Mouse (Mus musculus) monocyte, adult 2 months (primary cell): Measurements from ENCODE around the gene Crk.
A peak's percentile ranks its signal among the peaks of the same experiment; 100 is the strongest.
"Not testable (repeated sequence)": the region's sequence is repeated elsewhere in the genome, so short reads cannot be mapped to it uniquely, and the experiment has no call there.

Source experiments
- DNase-seq, 2 experiments: peaks; one replicate each; pipeline ENCODE4 v3.0.0; 2022; ENCODE audit warnings: low spot score in 2 of 2, low read depth in 1 of 2

Gene Crk

DNA sequence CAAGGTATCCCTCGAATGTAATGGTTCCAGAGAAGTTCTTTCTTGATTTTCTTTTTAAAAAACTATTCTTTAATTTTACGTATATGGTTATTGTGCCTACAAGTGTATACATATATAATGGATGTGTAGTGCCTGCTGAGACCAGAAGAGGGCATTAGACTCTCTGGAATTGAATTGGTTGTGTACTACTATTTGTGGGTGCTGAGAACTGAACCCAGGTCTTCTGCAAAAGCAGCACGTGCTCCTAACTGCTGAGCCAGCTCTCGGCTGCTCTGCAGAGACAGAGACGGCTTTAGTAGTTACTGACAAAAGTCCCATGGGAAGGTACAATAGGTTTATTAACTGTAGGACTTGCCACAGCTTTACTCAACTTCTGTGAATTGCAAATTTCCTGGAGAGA is 5.4 kb downstream of the Crk start:
- DNase-seq, result no peak

GRCm38 (mm10) chr11:75684956-75685355 is 5.9 kb downstream of the Crk start:
- no peak for DNase-seq

- DNase-seq, result no peak
These were observed 8.4 kb downstream of the Crk start for GRCm38 (mm10) chr11:75687343-75687993.

DNA sequence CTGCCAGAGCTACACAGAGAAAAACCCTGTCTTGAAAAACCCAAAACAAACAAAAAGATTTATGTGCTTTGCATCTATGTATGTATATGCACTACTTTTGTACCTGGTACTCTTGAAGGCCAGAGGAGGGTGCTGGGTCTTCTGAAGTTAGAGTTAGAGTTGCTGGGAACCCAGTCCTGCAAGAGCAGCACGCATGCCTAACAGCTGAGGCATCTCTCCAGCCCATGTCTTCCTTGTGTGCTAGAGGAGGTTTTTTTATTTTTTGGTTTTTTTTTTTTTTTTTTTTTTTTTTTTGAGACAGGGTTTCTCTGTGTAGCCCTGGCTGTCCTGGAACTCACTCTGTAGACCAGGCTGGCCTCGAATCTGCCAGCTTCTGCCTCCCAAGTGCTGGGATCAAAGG is 9.1 kb downstream of the Crk start:
- DNase-seq, result no peak

- DNase-seq, result no peak
These were observed 10.9 kb downstream of the Crk start for GRCm38 (mm10) chr11:75689977-75690376.

GRCm38 (mm10) chr11:75691047-75691446 is 12.0 kb downstream of the Crk start:
- no peak for DNase-seq

- no peak for DNase-seq
These were observed 14.5 kb downstream of the Crk start for GRCm38 (mm10) chr11:75693570-75693969.

- not testable (repeated sequence) for DNase-seq
These were observed 18.4 kb downstream of the Crk start for GRCm38 (mm10) chr11:75697464-75697863.

DNA sequence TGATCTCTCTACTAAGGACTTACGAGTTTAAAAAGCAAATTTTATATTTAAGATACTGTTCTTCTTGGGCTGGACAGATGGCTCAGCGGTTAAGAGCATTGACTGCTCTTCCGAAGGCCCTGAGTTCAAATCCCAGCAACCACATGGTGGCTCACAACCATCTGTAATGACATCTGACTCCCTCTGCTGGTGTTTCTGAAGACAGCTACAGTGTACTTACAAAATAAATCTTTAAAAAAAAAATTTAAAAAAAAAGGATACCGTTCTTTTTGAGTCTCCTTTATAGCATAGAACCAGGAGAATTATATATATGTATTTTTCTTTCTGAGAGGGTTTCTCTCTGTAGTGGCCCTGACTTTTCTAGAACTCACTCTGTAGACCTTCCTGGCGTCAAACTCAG is 21.5 kb downstream of the Crk start:
- DNase-seq, result no peak

DNA sequence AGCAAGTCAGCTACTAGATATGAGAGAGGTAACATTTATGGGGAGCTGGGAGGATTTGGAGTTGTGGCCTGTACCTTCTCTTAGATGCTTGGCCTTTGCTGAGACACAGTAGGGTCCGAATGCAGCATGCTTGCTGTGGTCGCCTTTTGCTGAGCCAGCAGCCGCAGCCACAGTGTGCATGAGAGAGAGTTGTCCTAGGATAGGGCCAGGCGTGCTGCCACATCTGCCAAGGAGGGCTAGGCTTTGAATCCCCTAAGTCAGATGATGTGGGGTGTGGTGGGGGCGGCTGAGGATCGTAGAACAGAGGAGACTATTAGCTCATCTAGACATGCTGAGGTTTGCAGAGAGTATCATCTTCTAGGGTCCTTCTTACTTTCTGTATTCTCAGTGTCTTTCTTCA is 23.7 kb downstream of the Crk start:
- no peak for DNase-seq

- no peak for DNase-seq
These were observed 24.7 kb downstream of the Crk start for GRCm38 (mm10) chr11:75703748-75704147.

GRCm38 (mm10) chr11:75713949-75714348 is 34.9 kb downstream of the Crk start:
- DNase-seq, result no peak

- no peak for DNase-seq
These were observed 36.5 kb downstream of the Crk start for GRCm38 (mm10) chr11:75715556-75715955.

DNA sequence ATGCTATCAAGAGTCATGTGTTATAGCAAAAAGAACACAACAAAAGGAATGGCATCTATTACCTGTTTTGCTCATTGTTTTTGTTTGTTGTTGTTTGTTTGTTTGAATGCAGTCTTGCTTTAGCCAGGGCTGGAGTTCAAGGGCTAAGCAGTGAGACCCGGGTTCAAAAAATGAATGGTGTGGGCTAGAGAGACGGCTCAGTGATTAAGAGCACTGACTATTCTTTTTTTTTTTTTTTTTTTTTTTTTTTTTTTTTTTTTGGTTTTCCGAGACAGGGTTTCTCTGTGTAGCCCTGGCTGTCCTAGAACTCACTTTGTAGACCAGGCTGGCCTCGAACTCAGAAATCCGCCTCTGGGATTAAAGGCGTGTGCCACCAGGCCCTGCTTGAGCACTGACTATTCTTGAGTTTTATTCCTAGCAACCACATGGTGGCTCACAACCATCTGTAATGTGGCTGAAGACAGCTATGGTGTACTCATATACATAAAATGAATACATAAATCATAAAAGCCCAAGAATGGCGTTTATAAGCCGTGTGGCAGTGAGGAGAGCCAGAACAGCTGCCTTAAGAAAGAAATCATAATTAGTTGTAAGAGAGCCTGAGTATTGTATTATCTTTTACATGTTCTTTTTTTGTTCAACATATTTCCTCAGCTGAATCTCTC is 37.7 kb downstream of the Crk start:
- DNase-seq, result no peak

- DNase-seq, result no peak
These were observed 43.3 kb downstream of the Crk start for GRCm38 (mm10) chr11:75722339-75722738.

DNA sequence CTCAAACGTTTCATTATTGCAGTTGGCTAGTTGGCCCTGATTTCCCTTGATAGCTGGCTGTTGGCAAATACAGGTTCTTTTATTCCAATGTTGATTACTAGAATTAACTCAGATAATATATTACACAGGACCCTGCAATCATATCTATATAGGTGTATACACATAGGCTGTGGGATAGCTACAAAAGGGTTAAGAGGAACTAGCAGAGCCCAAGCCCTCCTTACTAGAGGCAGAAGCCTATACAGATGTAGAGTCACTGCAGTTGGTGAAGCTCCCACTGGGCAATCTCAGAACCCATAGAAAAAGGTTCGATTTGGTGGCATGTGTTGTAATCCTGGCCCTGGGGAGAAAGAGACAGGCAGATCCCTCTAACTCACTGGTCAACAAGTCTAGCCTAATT is 48.1 kb downstream of the Crk start:
- no peak for DNase-seq

DNA sequence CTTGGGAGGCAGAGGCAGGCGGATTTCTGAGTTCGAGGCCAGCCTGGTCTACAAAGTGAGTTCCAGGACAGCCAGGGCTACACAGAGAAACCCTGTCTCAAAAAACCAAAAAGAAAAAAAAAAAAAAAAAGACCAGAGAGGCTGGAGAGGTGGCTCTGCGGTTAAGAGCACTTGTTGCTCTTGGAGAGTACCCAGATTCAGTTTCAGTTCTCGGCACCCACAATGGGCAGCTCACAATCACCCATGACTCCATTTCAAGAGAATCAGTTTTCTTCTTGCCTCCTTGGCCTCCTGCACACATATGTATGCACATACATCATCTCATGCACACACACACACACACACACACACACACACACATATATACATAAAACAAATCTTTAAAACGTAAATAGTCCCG is 48.6 kb downstream of the Crk start:
- DNase-seq, result not testable (repeated sequence)

DNA sequence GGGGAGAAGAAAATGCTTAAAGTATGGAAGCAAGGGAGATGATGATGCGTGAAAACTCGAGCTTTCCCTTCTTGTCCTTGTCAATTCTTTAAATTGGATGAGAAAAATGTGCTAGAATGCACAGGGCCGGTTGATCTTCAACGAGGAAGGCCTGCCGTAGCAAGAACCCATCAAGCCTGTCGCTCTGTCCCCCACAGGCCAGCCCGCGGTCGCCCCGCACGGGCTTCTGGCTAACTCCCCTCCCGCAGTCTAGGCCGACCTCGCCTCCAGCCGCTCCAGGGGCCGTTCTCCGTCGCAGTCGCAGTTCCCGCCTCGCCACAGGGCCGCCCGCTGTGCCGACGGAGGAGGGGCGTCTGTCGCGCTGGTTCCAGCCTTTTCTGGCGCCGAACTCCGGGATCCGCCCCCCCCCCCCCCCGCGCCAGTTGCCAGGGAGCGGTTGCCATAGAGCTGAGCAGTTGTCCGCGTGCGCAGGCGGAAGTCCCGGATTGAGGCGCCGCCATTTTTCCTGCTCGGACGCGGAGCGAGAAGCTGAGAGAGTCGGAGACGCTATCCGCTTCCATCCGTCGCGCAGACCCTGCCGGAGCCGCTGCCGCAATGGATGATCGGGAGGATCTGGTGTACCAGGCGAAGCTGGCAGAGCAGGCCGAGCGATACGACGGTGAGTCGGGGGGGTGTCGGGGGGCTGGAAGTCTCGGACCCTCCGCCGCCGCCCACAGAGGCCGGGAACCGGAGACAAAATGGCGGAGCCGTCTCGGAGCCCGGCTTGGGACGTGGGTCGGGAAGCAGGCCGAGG is 53.6 kb downstream of the Crk start, which contains the start of gene Ywhae:
Gene Ywhae (plus strand): TSS at position 436 of the 793 bp plus-strand sequence.
- DNase-seq, result peak; percentile 68 to 84

GRCm38 (mm10) chr11:75733227-75733940 is 54.3 kb downstream of the Crk start:
- peak; percentile 27 to 71 for DNase-seq

GRCm38 (mm10) chr11:75735462-75736252 is 56.6 kb downstream of the Crk start:
- no peak for DNase-seq

- DNase-seq, result no peak
These were observed 57.9 kb downstream of the Crk start for GRCm38 (mm10) chr11:75736978-75737377.
